Mouse (Mus musculus) megakaryocyte, embryonic 14.5 days (primary cell): ENCODE measurements around the gene Snf8.

Source experiments
- FLI1 ChIP-seq: IDR thresholded peaks from 2 replicates; pipeline ENCODE4 v1.6.1; 2012; ENCODE audit warnings: low read length, inconsistent platforms, mixed read lengths
- GATA1 ChIP-seq: IDR thresholded peaks from 3 replicates; pipeline ENCODE4 v1.6.1; 2012; ENCODE audit warnings: mixed read lengths, low read length, inconsistent platforms, borderline replicate concordance

GRCm38 (mm10) chr11:96091073-96091472, 56.4 kb downstream of the Snf8 start:
- TF ChIP-seq GATA1 (no peak), FLI1 (no peak)
